Mouse (Mus musculus) liver, embryonic 14.5 days (tissue): ENCODE measurements at regions not wholly inside any gene's neighbourhood (a gene's known extent, or its start where the extent isn't known, plus 50 kb on each side); places are given as distances from the start of the nearest gene placed in this dataset.

Experiments
- CTCF ChIP-seq: IDR thresholded peaks from 2 replicates; pipeline ENCODE4 v1.5.1; 2016; ENCODE audit warnings: antibody characterized with exemption, low read depth, control low read depth
- EP300 ChIP-seq: IDR thresholded peaks from 2 replicates; pipeline ENCODE4 v1.6.1; 2016; ENCODE audit warnings: antibody characterized with exemption, low read depth

GRCm38 (mm10) chr19:15127122-15127521 is 529.3 kb upstream of the Tle4 start:
- TF ChIP-seq CTCF (no peak), EP300 (no peak)
